Mouse (Mus musculus) hindbrain, embryonic 10.5 days (tissue): ENCODE measurements around the gene Grxcr1. TPM values are rescaled to one million over a fixed set of nuclear protein-coding genes. Genes with fewer than 3 reads are reported as not detected.

Experiments used
- DNase-seq: peaks from one replicate; pipeline ENCODE4 v3.0.0-alpha.2; 2017; ENCODE audit warnings: low spot score
- H3K27ac ChIP-seq: fragments of 300-500 bp; sonication (generic); 2 replicates; pipeline ENCODE4 v1.5.1; 2016; ENCODE audit warnings: mild to moderate bottlenecking, moderate library complexity
- H3K27me3 ChIP-seq: fragments of 300-500 bp; sonication (generic); 2 replicates; pipeline ENCODE4 v1.6.1; 2016; ENCODE audit warnings: mild to moderate bottlenecking; ENCODE audit not compliant: poor library complexity, insufficient read depth, severe bottlenecking
- H3K36me3 ChIP-seq: fragments of 300-500 bp; sonication (generic); 2 replicates; pipeline ENCODE4 v1.6.1; 2016; ENCODE audit warnings: mild to moderate bottlenecking, moderate library complexity
- H3K4me1 ChIP-seq: fragments of 300-500 bp; sonication (generic); replicated peaks from 2 replicates; pipeline ENCODE4 v1.6.1; 2016; ENCODE audit warnings: mild to moderate bottlenecking
- H3K4me3 ChIP-seq: fragments of 300-500 bp; sonication (generic); 2 replicates; pipeline ENCODE4 v1.5.1; 2016; ENCODE audit warnings: mild to moderate bottlenecking, moderate library complexity
- H3K9me3 ChIP-seq: fragments of 300-500 bp; sonication (generic); 2 replicates; pipeline ENCODE4 v1.6.1; 2016; ENCODE audit warnings: mild to moderate bottlenecking, moderate library complexity
- WGBS: fragments of 180-500 bp; shearing (Covaris S2); methylation state at CpG from one replicate; pipeline ENCODE4 v1.1.7; 2016; 5-methylcytosine and 5-hydroxymethylcytosine counted together
- polyA plus RNA-seq: library from polyadenylated mRNA; unstranded; fragments of >200 nt; fragmentation: Nextera tagmentation; extraction: Ambion mirVana; gene quantifications from 2 replicates; pipeline ENCODE4 v1.2.1, GENCODE M21; 2016

Grxcr1 gene
- polyA plus RNA-seq, 1 experiment from 2014 or later = not detected

DNA sequence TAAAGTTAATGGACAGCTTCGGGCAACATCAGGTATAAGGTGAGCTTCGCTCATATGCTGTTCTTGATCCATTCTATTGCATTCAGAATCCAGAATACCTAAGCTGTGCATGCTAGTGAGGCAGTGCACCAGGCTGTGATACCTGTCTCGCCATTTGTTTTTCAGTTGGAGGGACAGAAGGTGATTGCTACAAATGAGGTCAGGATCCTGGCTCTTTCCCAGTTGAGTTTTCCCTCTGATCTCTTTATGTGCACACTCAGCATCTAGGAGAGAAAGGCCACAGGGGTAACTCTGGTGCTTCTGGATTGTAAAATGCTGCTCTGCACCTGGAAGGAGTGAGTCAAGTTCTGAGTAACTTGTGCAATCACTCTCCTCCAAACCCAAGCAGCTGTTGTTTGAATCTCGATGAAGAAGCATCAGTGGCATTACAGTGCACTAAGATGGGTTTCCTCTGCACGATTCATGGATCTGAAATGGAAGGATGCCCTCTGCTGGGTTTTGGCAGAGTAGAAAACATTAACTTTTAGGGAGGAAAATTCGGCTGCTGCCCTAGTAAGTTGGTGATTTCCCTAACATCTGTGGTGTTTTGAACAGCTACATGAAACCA is 80.9 kb downstream of the Grxcr1 start:
- H3K36me3 ChIP-seq = no peaks in the 10 kb centered on the region
- no peaks in the 10 kb centered on the region for H3K4me1 ChIP-seq
- no peak overlapping the region for H3K4me3 ChIP-seq
- H3K27me3 ChIP-seq = no peaks in the 10 kb centered on the region
- no peak for DNase-seq
- H3K27ac ChIP-seq = no peak overlapping the region
- no peaks in the 10 kb centered on the region for H3K9me3 ChIP-seq
- 66% methylated on average over 6 of the region's 6 CpGs for WGBS

DNA sequence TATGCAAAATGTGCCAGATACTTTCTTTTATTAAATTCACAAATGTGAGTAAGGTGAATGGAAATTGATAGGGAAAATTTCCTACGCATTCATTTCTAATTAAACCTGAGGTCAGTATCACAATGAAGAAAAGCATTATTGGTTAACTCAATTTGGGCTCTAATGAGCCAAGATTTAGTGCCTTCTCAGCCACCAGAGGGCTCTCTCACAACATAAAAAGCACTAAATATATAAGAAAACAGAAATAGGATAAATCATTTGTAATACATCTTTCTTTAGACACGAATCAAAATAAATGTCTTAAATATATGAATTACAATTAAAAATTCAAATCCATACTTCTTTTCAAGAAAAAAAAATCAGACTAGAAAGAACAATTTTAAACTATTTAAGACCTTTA is 89.2 kb downstream of the Grxcr1 start:
- Histone ChIP-seq H3K4me1 (no peaks in the 10 kb centered on the region), H3K27ac (no peak overlapping the region), H3K36me3 (no peaks in the 10 kb centered on the region), H3K9me3 (no peaks in the 10 kb centered on the region), H3K27me3 (no peaks in the 10 kb centered on the region), H3K4me3 (no peak overlapping the region)
- WGBS = 52% methylated on average over 2 of the region's 2 CpGs
- DNase-seq = no peak

- Histone ChIP-seq H3K36me3 (no peaks in the 10 kb centered on the region), H3K9me3 (no peaks in the 10 kb centered on the region), H3K27ac (no peak overlapping the region), H3K27me3 (no peaks in the 10 kb centered on the region), H3K4me3 (no peak overlapping the region), H3K4me1 (no peaks in the 10 kb centered on the region)
- no peak for DNase-seq
- 69% methylated on average over 3 of the region's 3 CpGs for WGBS
Measured at GRCm38 (mm10) chr5:68122883-68123282, 91.2 kb downstream of the Grxcr1 start.

GRCm38 (mm10) chr5:68125478-68125877 is 93.8 kb downstream of the Grxcr1 start:
- Histone ChIP-seq H3K27me3 (no peaks in the 10 kb centered on the region), H3K9me3 (no peaks in the 10 kb centered on the region), H3K4me3 (no peak overlapping the region), H3K27ac (no peak overlapping the region), H3K4me1 (no peaks in the 10 kb centered on the region), H3K36me3 (no peaks in the 10 kb centered on the region)
- DNase-seq = no peak
- 95% methylated on average over 1 of the region's 1 CpGs for WGBS

DNA sequence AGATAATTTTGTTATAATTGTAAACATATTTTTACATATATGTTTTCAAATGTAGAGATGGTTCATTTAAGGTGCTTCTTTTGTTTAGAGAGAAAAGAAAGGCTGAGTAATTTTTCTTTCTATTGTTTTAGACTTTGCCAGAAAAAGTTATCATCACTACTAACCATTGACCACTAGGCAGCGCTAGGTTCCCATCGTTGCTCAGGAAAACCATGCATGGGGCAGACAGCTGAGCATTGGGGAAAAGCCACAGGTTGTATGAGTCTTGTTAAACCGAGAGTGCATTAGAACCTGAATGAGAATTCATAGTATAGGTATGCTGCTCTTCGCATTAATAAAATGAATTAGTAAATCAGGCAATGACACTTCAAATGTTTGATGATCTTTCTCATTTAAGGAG is 96.8 kb downstream of the Grxcr1 start:
- Histone ChIP-seq H3K27ac (no peak overlapping the region), H3K4me3 (no peak overlapping the region), H3K36me3 (no peaks in the 10 kb centered on the region), H3K27me3 (no peaks in the 10 kb centered on the region), H3K4me1 (no peaks in the 10 kb centered on the region), H3K9me3 (no peaks in the 10 kb centered on the region)
- peak; percentile 19 for DNase-seq
- WGBS = 14% methylated on average over 4 of the region's 4 CpGs

- Histone ChIP-seq H3K36me3 (no peaks in the 10 kb centered on the region), H3K4me3 (no peak overlapping the region), H3K27ac (no peak overlapping the region), H3K4me1 (no peaks in the 10 kb centered on the region), H3K27me3 (no peaks in the 10 kb centered on the region), H3K9me3 (no peaks in the 10 kb centered on the region)
- DNase-seq = no peak
- 91% methylated on average over 3 of the region's 3 CpGs for WGBS
Measured at GRCm38 (mm10) chr5:68128821-68129608, 97.4 kb downstream of the Grxcr1 start.

DNA sequence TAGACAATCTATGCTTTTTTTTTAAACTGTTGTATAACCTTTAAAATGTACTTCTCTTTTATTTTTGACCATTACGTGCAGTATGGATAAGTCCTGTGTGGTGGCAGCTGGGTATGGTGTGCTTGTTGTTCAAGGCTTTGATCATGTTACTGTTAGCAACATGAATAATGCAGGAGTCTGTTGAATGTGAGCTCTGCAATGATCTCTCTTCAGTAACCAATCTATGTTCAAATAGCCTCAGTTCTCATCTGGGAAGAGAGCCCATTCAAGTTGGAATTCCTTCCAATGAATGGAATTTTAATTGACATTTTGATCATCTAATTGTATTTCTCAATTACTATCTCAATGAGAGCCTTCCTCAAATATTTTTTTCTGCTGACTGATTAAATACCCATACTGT is 115.2 kb downstream of the Grxcr1 start:
- Histone ChIP-seq H3K4me1 (no peaks in the 10 kb centered on the region), H3K27ac (no peak overlapping the region), H3K27me3 (no peaks in the 10 kb centered on the region), H3K4me3 (no peak overlapping the region), H3K36me3 (no peaks in the 10 kb centered on the region), H3K9me3 (no peaks in the 10 kb centered on the region)
- 68% methylated on average over 1 of the region's 1 CpGs for WGBS
- no peak for DNase-seq

DNA sequence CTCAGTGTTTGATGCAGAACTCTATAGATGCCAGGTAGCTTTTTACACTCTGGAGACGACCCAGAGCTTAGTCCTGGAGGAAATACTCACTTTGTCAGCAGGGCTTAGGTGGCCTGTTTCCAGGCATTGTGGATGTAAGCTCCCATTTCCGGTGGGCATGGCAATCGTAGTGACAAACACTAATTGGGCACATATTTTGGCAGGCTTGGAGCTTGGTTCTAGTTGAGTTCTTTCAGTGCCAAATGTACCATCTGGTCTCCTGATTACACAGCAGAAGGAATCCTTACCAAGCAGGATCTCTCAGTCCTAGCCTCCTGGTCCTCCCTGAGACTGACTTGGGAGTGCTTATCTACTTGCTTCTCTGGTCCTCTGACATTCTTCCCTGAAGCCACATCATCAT is 118.3 kb downstream of the Grxcr1 start:
- DNase-seq = no peak
- 85% methylated on average over 3 of the region's 3 CpGs for WGBS

GRCm38 (mm10) chr5:68150347-68151043 is 118.9 kb downstream of the Grxcr1 start:
- no peak overlapping the region for H3K27ac ChIP-seq
- no peaks in the 10 kb centered on the region for H3K36me3 ChIP-seq
- no peak for DNase-seq
- H3K4me1 ChIP-seq = no peaks in the 10 kb centered on the region
- no peaks in the 10 kb centered on the region for H3K9me3 ChIP-seq
- H3K27me3 ChIP-seq = no peaks in the 10 kb centered on the region
- WGBS = 87% methylated on average over 4 of the region's 4 CpGs
- no peak overlapping the region for H3K4me3 ChIP-seq

More for the DNA sequence above, 118.3 kb downstream of the Grxcr1 start:
- no peaks in the 10 kb centered on the region for H3K9me3 ChIP-seq
- no peaks in the 10 kb centered on the region for H3K36me3 ChIP-seq
- no peaks in the 10 kb centered on the region for H3K4me1 ChIP-seq
- no peaks in the 10 kb centered on the region for H3K27me3 ChIP-seq
- H3K4me3 ChIP-seq = no peak overlapping the region
- H3K27ac ChIP-seq = no peak overlapping the region

GRCm38 (mm10) chr5:68162503-68162902 is 130.9 kb downstream of the Grxcr1 start:
- no peak for DNase-seq
- Histone ChIP-seq H3K4me3 (no peak overlapping the region), H3K36me3 (no peaks in the 10 kb centered on the region), H3K4me1 (no peaks in the 10 kb centered on the region), H3K27me3 (no peaks in the 10 kb centered on the region), H3K27ac (no peak overlapping the region), H3K9me3 (no peaks in the 10 kb centered on the region)
- WGBS = 81% methylated on average over 2 of the region's 2 CpGs

DNA sequence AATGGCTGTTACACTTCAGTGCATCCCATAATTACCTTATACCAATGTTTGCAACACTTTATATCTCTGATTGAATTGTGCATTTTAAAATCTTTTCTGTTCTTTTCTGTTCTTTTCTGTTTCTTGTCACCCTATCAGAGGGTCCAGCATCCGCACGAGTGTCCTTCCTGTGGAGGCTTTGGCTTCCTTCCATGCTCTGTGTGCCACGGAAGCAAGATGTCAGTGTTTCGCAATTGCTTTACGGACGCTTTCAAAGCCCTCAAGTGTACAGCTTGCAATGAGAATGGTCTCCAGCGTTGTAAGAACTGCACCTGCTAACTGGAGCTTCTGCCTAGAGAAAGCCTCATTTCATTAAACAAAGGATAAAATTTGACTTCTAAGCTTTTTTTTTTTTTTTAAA is 134.3 kb downstream of the Grxcr1 start:
- WGBS = 90% methylated on average over 7 of the region's 7 CpGs

More for the DNA sequence above, 134.3 kb downstream of the Grxcr1 start:
- no peak overlapping the region for H3K27ac ChIP-seq
- H3K4me1 ChIP-seq = no peaks in the 10 kb centered on the region
- H3K4me3 ChIP-seq = no peak overlapping the region
- H3K27me3 ChIP-seq = no peaks in the 10 kb centered on the region
- H3K36me3 ChIP-seq = no peaks in the 10 kb centered on the region
- H3K9me3 ChIP-seq = no peaks in the 10 kb centered on the region
- DNase-seq = no peak
